Mouse (Mus musculus) bone marrow macrophage, adult 2 months (primary cell): ENCODE results near the gene Dlx3.

Source experiments
- CTCF ChIP-seq: IDR thresholded peaks from 2 replicates; pipeline ENCODE4 v1.5.1; 2012; ENCODE audit warnings: low read depth, mild to moderate bottlenecking, low read length, moderate library complexity
- POLR2A ChIP-seq: IDR thresholded peaks from 2 replicates; pipeline ENCODE4 v1.6.1; 2012; ENCODE audit warnings: mild to moderate bottlenecking, low read depth, low read length, borderline replicate concordance

DNA sequence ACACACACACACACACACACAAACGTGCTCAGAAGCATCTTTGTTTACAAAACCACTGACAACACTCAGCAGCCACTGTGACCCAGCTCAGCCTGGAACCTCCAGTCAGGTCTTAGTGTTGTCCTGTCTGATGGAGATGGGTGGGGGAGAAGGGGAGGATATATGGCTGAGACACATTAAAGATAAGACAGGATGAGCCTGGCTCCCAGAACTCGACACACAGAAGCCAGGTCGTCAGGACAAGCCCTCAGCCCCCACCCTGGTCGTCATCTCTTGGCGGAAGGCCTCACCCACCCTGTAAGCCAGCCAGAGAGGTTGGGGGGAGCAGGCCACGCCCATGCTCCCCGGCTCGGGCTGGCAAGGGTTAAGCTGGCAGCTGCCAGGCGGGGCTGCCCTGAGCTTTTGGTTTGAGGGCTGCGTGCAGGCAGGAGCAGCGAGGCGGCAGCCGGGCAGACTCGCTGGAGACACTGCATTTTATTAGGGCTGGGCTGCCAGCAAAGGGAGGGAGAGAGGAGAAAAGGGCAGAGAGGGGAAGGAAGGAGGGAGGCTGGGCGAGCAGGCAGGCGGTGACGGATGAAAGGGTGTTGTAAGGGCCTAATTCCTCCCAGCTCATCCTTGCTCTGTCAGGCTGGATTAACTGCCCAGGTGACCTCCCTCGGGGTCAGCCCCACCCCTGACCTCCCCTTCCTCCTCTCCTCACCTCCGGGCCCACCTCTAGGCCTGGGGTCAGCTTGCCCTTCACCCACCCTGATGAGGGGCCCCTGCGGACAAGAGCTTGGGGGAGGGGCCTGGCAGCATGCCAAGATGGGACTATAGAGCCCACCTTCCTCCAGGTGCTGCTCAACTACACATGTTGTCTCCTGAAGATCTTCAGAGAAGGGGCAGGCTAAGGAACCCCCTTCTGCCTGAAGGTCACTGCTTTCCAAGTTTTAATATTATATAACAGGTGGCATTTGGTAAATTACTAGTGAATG lies 6.6 kb downstream of the Dlx3 start:
- TF ChIP-seq CTCF (no peak), POLR2A (no peak)
